Mouse (Mus musculus) urinary bladder, postnatal 10 days (tissue): Measurements from ENCODE around the gene Gm21394.
"Not testable (repeated sequence)": the region's sequence is repeated elsewhere in the genome, so short reads cannot be mapped to it uniquely, and the experiment has no call there.

Experiments used
- DNase-seq: peaks from one replicate; pipeline ENCODE4 v3.0.0; 2022; ENCODE audit warnings: low spot score

The Gm21394 gene

GRCm38 (mm10) chrY:84564807-84565206 is at the start of gene Gm21394:
Gene Gm21394, minus strand, starts transcription at chrY:84564907.
- not testable (repeated sequence) for DNase-seq
